Mouse (Mus musculus) stomach, postnatal 0 days (tissue): ENCODE results near the gene Fhit.

Source experiments
- CTCF ChIP-seq: IDR thresholded peaks from 2 replicates; pipeline ENCODE4 v1.5.1; 2016; ENCODE audit warnings: antibody characterized with exemption, low read depth, mild to moderate bottlenecking, moderate library complexity
- EP300 ChIP-seq: optimal IDR thresholded peaks from 2 replicates; pipeline ENCODE3; 2016; ENCODE audit warnings: antibody characterized with exemption

GRCm38 (mm10) chr14:10795498-10796075 lies 366.2 kb downstream of the Fhit start:
- no peak for TF ChIP-seq EP300
- no peak for TF ChIP-seq CTCF
